Mouse (Mus musculus): ENCODE data around the gene Anxa6. TPM values are rescaled to one million over a fixed set of nuclear protein-coding genes. Genes with fewer than 3 reads are reported as not detected.

Anxa6 gene
- polyA plus RNA-seq, 2 experiments from 2014 or later: 387 to 504 TPM

DNA sequence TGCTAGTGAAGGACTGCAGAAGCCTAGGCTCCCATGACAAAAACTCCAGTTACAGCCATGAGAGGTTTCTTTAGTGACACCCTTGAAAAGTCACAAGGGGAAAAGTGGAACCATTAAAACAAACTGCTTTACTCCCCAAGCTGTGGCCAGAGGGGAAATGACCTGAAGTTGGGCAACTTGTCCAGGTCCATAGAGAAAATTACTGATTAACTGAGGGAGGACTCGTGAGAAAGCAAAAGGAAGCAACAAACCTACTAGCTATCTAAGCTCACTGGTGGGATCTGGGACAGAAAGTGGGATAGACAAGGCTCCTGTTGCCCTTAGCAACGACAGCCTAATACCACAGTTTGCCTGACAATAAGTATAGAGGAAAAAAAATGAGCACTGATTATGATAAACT lies 4.7 kb downstream of the Anxa6 start:
- no peak for ATAC-seq

GRCm38 (mm10) chr11:55027204-55027855 lies 5.9 kb downstream of the Anxa6 start:
- ATAC-seq: no peak

GRCm38 (mm10) chr11:55025896-55026295 lies 7.3 kb downstream of the Anxa6 start:
- no peak for ATAC-seq

DNA sequence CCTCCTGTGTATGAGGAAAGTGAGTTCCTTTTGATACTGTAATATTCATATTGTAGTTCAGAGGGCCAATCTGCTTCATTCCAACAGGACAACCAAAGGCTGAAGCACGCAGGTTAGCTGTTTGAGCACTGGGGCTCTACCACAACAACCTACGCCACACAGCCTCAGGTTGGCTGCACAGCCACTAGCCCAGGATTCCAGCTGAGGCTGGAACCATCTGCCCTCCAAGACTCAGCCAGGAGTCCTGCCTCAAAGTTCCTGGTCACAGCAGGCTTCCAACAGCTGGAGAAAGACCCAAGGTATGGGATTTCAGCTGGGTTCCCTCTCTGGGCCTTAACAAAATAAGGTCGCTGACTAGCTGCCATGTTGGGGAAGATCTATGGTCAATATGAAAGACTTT lies 9.7 kb downstream of the Anxa6 start:
- ATAC-seq: no peak

GRCm38 (mm10) chr11:55023049-55023564 lies 10.1 kb downstream of the Anxa6 start:
- peak; percentile 96 for ATAC-seq

- ATAC-seq: no peak
Observed at GRCm38 (mm10) chr11:55022508-55022907, 10.7 kb downstream of the Anxa6 start.

- no peak for ATAC-seq
Observed at GRCm38 (mm10) chr11:55021859-55022258, 11.4 kb downstream of the Anxa6 start.

GRCm38 (mm10) chr11:55021458-55021857 lies 11.8 kb downstream of the Anxa6 start:
- no peak for ATAC-seq

GRCm38 (mm10) chr11:55019711-55020110 lies 13.5 kb downstream of the Anxa6 start:
- no peak for ATAC-seq

GRCm38 (mm10) chr11:55018034-55018433 lies 15.2 kb downstream of the Anxa6 start:
- ATAC-seq: no peak

DNA sequence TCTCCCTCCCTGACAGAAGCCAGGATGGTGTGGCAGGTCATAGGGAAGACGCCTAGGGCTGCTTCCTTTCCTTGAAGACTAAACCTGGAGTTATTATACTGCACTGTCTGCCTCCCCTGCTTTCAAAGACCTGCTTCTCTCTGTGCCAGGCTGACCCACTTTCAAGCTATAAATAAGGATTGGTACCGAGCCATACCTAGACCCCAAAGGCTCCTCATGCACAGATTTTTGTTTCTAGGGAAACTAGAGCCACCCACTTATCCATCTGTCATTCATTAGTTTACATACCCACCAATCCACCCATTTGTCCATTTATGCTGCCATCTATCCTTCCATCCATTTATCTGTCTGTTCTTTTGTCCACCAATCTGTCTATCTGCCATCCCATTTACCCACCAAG lies 16.0 kb downstream of the Anxa6 start:
- no peak for ATAC-seq

DNA sequence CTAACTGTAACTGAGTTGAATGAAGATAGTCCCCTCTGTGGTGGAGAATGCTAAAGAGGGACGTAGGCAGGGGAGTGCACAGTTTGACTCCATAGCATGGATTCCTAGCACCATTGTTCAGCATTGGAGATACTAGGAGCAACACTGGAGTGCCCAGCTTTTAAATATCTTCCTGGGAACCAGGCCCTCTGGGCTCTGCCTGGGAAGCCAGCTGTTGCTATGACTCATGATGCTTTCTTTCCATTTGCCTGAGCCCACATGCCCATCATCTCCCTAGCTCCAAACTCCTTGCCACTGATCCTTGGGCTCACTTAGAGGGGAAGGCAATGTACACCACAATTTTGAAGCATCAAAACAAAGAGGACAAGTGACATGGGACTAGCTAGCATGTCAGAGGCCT lies 16.5 kb downstream of the Anxa6 start:
- ATAC-seq: no peak

GRCm38 (mm10) chr11:55015831-55016241 lies 17.4 kb downstream of the Anxa6 start:
- ATAC-seq: no peak

DNA sequence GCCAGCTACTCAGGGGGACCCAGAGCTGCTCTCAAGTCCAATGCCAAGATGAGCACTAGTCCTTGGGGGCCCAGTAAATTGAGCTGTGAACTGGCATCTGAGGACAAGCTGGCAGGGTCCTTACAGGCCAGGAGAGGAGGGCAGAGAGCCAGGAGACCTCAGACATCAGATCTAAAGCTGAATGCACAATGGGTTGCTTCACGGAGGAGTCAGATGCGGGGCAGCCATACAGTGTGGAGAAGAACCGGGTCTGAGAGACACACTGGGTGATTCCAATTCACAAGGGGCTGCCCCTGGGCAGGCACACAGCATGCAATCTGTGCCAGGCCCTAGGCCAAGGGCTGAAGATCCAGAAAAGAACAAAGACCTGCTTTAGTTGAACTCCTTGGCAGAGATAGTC lies 18.0 kb downstream of the Anxa6 start:
- no peak for ATAC-seq

GRCm38 (mm10) chr11:55013802-55014201 lies 19.4 kb downstream of the Anxa6 start:
- no peak for ATAC-seq

- ATAC-seq: no peak
Observed at GRCm38 (mm10) chr11:55012551-55013521, 20.4 kb downstream of the Anxa6 start.

DNA sequence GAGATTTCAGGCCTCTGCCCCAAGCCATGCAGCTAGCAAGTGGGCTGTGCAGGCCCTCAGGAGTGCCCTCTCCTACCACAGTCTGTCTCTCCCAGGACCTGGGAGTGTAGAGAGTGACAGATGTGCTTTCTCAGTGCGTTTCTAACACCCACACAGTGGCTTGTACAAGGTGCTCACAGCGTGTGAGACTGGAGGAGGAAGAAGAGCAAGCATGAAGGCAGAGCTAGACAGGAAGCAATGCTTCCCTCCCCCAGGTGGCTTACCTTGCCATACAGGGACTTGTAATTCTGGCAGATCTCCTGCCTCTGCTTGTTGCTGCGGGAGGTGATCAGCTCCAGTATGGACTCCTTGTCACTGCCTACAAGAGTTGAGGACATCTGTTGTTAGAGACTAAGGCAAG lies 21.8 kb downstream of the Anxa6 start:
- peak; percentile 69 for ATAC-seq

GRCm38 (mm10) chr11:55008230-55008629 lies 25.0 kb downstream of the Anxa6 start:
- ATAC-seq: no peak

- no peak for ATAC-seq
Observed at GRCm38 (mm10) chr11:55005684-55006083, 27.6 kb downstream of the Anxa6 start.

DNA sequence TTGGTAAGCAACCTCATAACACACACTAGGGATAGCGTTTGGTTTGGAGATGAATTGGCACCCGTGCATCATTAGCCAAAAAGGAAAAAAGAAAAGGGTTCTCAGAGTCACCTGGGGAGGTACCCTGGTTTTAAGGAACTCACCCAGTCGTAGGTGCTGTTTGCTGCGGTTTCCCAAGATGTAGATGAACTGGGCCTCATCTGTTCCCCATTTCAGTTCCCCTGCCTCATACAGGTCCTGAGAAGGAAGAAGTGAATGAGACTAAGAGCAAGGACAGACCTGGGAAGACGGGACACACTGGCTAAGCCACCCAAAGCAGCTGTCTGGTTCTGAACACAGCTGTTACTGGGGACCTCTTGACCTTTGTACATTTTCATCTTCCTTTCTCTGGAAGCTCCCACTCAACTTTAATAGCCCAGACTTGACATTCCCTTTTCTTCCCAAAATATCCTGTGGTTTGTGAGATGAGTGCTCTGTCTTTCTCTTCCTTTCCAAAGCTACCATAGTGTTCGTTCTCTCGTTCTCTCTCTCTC lies 28.2 kb downstream of the Anxa6 start:
- ATAC-seq: no peak

DNA sequence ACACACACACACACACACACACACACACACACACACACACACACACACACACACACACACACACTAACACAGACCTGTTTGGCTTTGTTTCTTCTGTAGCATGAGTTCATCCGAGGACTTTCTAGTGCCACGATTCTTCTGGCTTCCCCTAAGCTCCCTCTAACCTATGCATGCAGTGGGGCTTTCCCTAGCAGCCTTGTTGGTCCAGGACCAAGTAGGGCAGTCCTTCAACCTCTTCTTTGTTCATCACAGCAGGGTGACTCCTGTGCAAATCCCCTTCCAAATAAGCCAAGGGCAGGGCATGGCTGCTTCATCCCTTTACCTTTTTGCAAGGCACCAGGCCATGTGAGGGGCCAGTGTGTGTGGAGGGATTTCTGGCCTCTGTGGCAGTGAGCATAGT lies 34.5 kb downstream of the Anxa6 start:
- ATAC-seq: peak; percentile 68

DNA sequence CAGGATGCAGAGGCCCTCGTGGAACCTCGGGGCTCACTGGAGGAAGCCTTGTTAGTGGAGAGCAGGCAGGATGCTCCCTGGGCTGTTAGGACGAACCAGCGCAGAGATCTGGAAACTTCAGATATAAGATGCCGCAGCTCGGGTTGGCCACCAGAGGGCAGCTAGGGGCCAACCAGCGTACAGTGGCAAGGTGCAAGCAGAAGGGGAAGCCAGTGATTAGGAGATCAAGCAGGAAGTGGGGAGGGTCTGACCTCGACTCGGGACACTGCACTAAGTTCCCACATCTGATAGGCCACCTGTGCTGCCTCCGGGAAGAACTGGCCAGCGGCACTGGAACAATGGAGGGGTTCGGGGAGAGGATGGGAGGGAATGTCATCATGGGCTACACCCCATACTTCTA lies 35.0 kb downstream of the Anxa6 start:
- ATAC-seq: peak; percentile 91

DNA sequence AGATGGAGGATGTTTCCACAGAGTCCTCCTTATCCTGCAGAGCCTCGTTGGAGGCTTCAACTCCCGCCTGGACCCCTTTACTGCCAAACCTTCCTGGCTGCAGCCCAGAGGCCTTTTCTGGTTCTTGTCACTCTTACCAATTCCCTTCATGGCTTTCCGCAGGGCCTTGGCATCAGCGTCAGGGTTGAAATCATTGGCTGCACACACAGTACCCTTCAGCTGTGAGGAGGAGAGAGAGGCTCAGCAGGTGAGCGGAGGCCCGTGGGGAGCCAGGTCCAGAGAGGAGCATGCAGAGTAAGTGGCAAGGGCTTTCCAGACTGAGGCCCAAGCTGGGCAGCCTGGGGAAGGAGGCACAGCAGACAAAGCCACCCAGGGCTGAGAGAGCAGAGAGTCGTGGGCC lies 37.1 kb downstream of the Anxa6 start:
- ATAC-seq: no peak
